Mouse (Mus musculus) spleen, adult 2 months (tissue): ENCODE measurements around the gene Tbxas1.

Experiments
- CTCF ChIP-seq: fragments of 200-500 bp; IDR thresholded peaks from 2 replicates; pipeline ENCODE4 v1.5.1; 2011; ENCODE audit warnings: mild to moderate bottlenecking, inconsistent platforms; ENCODE audit not compliant: insufficient read depth, insufficient read length, insufficient replicate concordance; ENCODE audit errors: extremely low read depth
- POLR2A ChIP-seq: fragments of 200-500 bp; IDR thresholded peaks from 2 replicates; pipeline ENCODE4 v1.6.1; 2011; ENCODE audit warnings: low read depth, low read length, inconsistent platforms

- TF ChIP-seq CTCF, result no peak
- no peak for TF ChIP-seq POLR2A
Measured at GRCm38 (mm10) chr6:38870070-38870469, 5.1 kb upstream of the Tbxas1 start.
